Mouse (Mus musculus) splenic B cell, adult 2 months (primary cell): Measurements from ENCODE around the gene Rnf144a.

Experiments used
- DNase-seq: peaks from one replicate; pipeline ENCODE4 v3.0.0-alpha.2; 2011; ENCODE audit warnings: low read depth, low spot score
- H3K27me3 ChIP-seq: 2 replicates; pipeline ENCODE4 v1.6.1; 2012; ENCODE audit warnings: mild to moderate bottlenecking, low read length, moderate library complexity, mixed read lengths; ENCODE audit not compliant: control insufficient read depth, poor library complexity, insufficient read depth, severe bottlenecking
- H3K36me3 ChIP-seq: 2 replicates; pipeline ENCODE4 v1.6.1; 2012; ENCODE audit warnings: mild to moderate bottlenecking, low read length, moderate library complexity, mixed read lengths; ENCODE audit not compliant: control insufficient read depth, poor library complexity, insufficient read depth, severe bottlenecking

Gene Rnf144a

GRCm38 (mm10) chr12:26399391-26399790 is 15.7 kb downstream of the Rnf144a start:
- Histone ChIP-seq H3K36me3 (peaks cover 3% of the 10 kb centered on the region), H3K27me3 (no peaks in the 10 kb centered on the region)
- DNase-seq: no peak

- Histone ChIP-seq H3K27me3 (no peaks in the 10 kb centered on the region), H3K36me3 (peaks cover 3% of the 10 kb centered on the region)
- no peak for DNase-seq
These were observed 16.5 kb downstream of the Rnf144a start for GRCm38 (mm10) chr12:26398597-26398996.

DNA sequence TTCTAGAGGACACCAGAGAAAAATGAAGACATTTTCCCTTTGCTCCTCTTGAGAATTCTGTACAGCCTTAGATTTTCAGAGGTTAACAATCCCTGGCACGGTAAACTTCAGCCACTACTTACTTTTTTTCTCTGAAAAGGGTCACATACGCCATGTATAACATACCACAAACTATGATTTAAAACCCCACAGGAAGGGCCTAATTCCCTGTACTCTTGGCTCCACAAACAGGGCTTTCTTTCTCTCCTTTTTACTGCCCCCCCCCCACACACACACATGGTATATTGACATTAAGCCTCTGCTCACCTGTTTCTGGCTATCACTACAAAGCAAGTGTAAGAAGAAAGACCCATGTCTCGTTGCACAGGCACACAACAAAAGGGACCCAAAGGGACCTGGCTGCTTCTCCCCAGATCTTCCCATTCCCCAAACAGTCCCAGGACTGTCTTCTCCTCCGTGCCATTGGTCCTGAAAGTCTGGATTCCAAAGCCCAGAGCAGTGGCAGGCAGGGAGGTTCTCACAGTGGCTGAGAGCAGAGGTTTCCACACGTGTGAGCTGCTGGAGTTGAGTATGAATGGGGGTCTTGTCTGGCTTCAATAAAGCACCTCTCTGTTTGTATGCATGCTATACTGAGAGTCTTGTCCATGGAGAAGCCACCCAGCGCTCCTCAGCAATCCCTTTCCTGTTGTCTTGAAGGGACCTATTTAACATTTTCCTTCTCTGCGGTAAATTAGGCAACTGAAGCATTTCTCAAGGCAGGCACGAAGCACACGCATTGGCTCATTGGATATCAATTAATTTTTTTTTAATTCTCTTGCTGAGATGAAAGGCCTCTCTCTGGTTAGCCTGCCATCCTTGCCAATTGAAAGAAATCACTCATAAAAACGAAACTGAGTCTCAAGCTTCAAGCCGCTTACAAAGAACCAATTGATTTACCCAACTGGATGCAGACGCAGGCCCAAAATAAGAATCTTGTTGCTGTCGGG is 20.3 kb downstream of the Rnf144a start:
- H3K27me3 ChIP-seq: no peaks in the 10 kb centered on the region
- H3K36me3 ChIP-seq: peaks cover 3% of the 10 kb centered on the region
- DNase-seq: no peak

GRCm38 (mm10) chr12:26393291-26393690 is 21.8 kb downstream of the Rnf144a start:
- H3K27me3 ChIP-seq: no peaks in the 10 kb centered on the region
- H3K36me3 ChIP-seq: peaks cover 6% of the 10 kb centered on the region
- DNase-seq: no peak

DNA sequence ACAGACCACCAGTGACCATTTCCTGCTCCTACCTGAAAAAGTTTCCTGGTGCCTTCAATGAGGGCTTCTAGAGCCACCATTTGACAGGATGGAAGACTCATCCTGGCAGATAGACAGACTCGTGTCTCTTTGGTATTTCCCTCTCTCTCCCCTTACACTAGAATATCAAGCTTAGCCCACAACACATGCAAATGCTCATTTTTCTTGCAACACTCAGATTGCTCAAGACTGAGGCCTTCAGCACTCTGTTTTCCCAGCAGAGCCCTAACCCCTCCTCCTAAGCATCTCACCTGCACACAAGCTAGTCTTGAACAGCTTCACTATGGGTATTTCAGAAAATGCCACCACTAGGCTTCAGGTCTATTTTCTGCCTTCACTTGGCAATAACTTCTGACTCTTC is 23.9 kb downstream of the Rnf144a start:
- Histone ChIP-seq H3K27me3 (no peaks in the 10 kb centered on the region), H3K36me3 (peaks cover 6% of the 10 kb centered on the region)
- no peak for DNase-seq

DNA sequence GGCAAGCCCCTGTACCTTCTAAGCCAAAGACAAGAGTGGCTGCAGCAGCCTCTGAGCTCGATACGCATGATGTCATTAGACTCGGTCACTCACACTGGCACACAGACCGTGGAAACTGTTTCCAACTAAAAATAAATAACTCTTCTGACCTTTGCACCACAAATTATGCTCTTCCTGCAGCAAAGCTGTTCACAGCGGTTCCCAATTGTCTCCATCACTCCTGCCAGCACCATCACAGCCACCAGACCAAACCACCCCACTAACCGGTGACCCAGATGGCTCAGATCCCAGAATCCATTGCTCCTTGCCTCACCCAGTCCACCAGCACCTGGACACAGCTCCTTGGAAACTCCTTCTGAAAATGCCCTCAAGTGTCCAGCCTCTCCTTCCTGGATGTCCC is 27.5 kb downstream of the Rnf144a start:
- no peak for DNase-seq
- Histone ChIP-seq H3K27me3 (no peaks in the 10 kb centered on the region), H3K36me3 (peaks cover 9% of the 10 kb centered on the region)

GRCm38 (mm10) chr12:26386947-26387346 is 28.1 kb downstream of the Rnf144a start:
- H3K36me3 ChIP-seq: peaks cover 9% of the 10 kb centered on the region
- no peaks in the 10 kb centered on the region for H3K27me3 ChIP-seq
- DNase-seq: no peak

DNA sequence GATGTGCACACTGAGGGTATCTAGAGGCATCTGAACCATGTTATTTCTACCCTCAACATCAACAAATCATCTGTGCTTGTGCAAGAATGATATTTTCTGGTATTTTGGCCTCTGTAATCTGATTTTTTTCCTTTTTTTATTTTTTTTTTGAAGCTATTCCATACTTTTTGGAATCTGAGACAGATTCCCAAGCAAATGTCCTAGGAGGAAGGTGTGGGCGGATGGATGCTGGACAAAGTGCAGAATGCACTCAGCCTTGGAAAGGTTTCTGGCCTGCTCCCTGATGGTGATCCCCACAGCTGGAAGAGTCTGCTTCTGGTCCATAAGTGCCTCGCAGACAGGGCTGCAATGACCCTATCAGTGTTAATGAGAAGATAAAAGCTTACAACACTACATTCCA is 28.9 kb downstream of the Rnf144a start:
- Histone ChIP-seq H3K27me3 (no peaks in the 10 kb centered on the region), H3K36me3 (peaks cover 9% of the 10 kb centered on the region)
- DNase-seq: no peak

DNA sequence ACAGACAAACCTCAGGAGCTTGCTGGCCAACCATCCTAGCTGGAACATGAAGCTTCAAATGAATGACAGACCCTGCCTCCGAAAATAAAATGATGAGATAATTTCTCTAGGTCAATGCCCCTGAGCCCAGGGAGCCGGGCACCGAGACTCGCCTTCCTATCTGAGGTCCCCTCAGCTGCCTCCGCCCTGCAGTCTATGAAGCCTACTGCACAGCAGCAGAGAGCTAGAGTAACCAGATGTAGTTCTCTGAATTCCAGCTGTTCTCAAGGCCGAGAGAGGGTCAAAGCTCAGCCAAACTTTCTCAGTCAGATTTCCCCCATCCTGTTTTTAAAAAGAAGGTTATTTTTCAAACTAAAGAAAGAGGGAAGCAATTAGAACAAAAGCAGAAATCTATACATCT is 29.3 kb downstream of the Rnf144a start:
- no peaks in the 10 kb centered on the region for H3K27me3 ChIP-seq

GRCm38 (mm10) chr12:26381730-26382129 is 33.3 kb downstream of the Rnf144a start:
- no peak for DNase-seq
- H3K27me3 ChIP-seq: no peaks in the 10 kb centered on the region
- peaks cover 3% of the 10 kb centered on the region for H3K36me3 ChIP-seq

More for the DNA sequence above, 29.3 kb downstream of the Rnf144a start:
- DNase-seq: no peak
- peaks cover 9% of the 10 kb centered on the region for H3K36me3 ChIP-seq

DNA sequence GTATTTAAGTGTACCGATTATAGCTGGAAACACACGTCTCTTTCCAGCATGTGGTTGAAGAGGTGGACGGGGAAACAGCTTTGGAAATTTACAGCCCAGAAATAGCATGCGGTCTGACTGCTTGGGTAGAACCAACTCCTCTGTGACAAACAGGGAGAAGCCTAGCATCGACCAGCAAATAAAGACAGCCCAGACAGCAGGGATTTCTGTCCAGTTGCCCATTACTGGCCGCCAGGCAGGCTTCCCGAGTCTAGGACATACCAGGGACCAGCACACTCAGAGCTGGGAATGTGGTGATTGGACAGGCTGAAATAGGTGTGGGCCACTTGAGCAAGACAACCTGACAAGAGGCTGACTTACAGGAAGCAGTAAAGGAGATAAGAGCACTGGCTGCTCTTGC is 35.3 kb downstream of the Rnf144a start:
- DNase-seq: no peak

GRCm38 (mm10) chr12:26377691-26378090 is 37.4 kb downstream of the Rnf144a start:
- Histone ChIP-seq H3K36me3 (peaks cover 2% of the 10 kb centered on the region; the same call in 1 of the 2 replicates), H3K27me3 (no peaks in the 10 kb centered on the region)
- DNase-seq: no peak

More for the DNA sequence above, 35.3 kb downstream of the Rnf144a start:
- Histone ChIP-seq H3K27me3 (no peaks in the 10 kb centered on the region), H3K36me3 (peaks cover 3% of the 10 kb centered on the region)

- Histone ChIP-seq H3K27me3 (no peaks in the 10 kb centered on the region), H3K36me3 (peaks cover 2% of the 10 kb centered on the region; the same call in 1 of the 2 replicates)
- DNase-seq: no peak
These were observed 38.3 kb downstream of the Rnf144a start for GRCm38 (mm10) chr12:26376541-26377323.

DNA sequence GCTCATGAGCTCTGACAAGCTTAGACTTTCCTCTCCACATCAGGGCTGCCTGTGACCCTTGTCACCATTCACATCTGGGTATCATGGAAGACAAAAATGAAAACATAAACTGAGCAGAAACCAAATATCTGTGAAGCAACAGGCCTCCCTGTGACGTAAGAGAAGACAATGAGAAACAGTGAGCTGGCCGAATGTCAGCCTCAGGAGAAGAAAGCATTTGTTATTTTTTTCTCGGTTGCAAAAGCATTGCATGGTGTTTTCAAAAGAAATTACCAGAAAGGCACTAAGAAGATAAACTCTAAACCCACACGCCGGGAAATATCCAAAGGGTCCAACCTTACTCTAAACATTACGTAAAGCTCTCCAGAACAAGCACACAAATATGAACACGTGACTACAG is 41.3 kb downstream of the Rnf144a start:
- DNase-seq: no peak
- H3K36me3 ChIP-seq: peaks cover 2% of the 10 kb centered on the region; the same call in 1 of the 2 replicates
- no peaks in the 10 kb centered on the region for H3K27me3 ChIP-seq

DNA sequence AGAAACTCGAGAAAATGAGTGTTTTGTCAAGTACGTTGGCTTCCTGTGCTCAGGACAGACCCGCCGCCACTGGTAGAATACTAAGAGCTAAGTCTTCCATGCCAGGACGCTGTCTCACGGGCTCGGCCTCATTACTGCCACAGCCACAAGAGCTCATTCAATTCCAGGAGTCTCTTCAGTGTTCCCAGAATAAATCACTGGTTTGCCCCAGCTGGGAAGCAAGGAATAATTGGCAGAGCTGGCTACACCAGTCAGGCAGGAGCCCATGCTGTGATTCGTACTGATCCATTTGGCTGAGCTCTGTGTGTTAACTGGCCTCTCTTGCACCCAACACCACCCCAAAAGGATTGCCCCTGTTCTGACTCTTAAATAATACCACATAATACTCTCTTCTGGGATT is 45.0 kb downstream of the Rnf144a start:
- H3K36me3 ChIP-seq: peaks cover 2% of the 10 kb centered on the region
- no peaks in the 10 kb centered on the region for H3K27me3 ChIP-seq
- no peak for DNase-seq
